In the genomic region with DNA sequence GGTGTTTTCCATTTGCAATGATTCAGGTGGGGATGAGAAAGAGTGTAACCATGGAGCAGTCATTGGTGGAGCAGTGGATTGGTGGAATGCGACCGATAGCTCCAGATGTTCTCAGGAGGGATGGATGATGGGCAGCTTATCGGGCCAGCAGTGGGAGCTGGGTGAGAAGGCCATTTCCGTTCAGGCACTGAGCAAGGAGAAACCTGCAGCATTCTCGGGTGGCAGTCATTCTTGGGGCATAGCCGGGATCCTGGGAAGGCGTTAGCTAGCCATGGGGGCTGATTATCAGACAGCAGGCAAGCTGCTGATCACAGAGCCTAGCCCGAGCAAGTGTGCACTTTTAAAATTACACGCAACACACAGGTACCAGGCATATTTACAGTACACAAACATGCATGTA, we compare ENCODE assay signal across 25 mouse cellular contexts. TPM values are rescaled to one million over a fixed set of nuclear protein-coding genes. Genes with fewer than 3 reads are reported as not detected.
DNase-seq lines count a peak whose midpoint lies in the region; ATAC-seq and TF ChIP-seq lines count a peak whose summit lies in the region.
"Had no signal": no experiment of that assay in that cellular context is flagged by ENCODE, and none has a peak within 500 bp of the region (broad histone marks: within the 10 kb centered on the region; RNA-seq: fewer than 3 reads in every experiment).

No protein-coding gene starts in this region.

- H3K4me3 ChIP-seq in cerebellum, adult 2 months (replicated peaks; ENCODE audit: insufficient read depth, low read depth, low read length), result no peak overlapping the region
- H3K4me3 ChIP-seq in hindbrain, postnatal 0 days (ENCODE audit: low read length), result no peak overlapping the region
- H3K4me3 ChIP-seq: forebrain, embryonic 10.5 days; forebrain, embryonic 13.5 days; heart, adult 2 months; hindbrain, embryonic 12.5 days had no signal

- H3K4me1 ChIP-seq in cerebellum, adult 2 months (ENCODE audit: control insufficient read depth, insufficient read depth, low read length), result no peaks in the 10 kb centered on the region
- H3K4me1 ChIP-seq in hindbrain, postnatal 0 days (ENCODE audit: insufficient read depth, low read length), result no peaks in the 10 kb centered on the region
- H3K4me1 ChIP-seq: forebrain, embryonic 10.5 days; forebrain, embryonic 13.5 days; hindbrain, embryonic 12.5 days had no signal

- TF ChIP-seq POLR2A in cerebellum, adult 2 months (IDR thresholded peaks at IDR 0.05; ENCODE audit: borderline replicate concordance, insufficient read depth, low read length), result no peak

- no peak overlapping the region for H3K27ac ChIP-seq in cerebellum, adult 2 months (ENCODE audit: insufficient read depth, low read length)
- no peak overlapping the region for H3K27ac ChIP-seq in hindbrain, postnatal 0 days
- H3K27ac ChIP-seq: forebrain, embryonic 10.5 days; forebrain, embryonic 13.5 days; heart, adult 2 months; hindbrain, embryonic 12.5 days had no signal

- ATAC-seq in hindbrain, postnatal 0 days, result no peak
- ATAC-seq: CD4-positive, CD25-positive, alpha-beta regulatory T cell, adult 4 months; forebrain, embryonic 13.5 days; forebrain, embryonic 16.5 days; hindbrain, embryonic 16.5 days; inflammation-experienced regulatory T-cells, adult 6 months; intestine, embryonic 16.5 days had no signal

- peak; percentile 44 to 52 for DNase-seq in cerebellum, adult 18-20 months
- no peak for DNase-seq in cerebellum, postnatal 4 days (ENCODE audit: low spot score in 2 of 2)
- peak; percentile 41 to 52 for DNase-seq in cerebellum, adult 2 months
- DNase-seq in cerebellum, adult 9-10 months, result peak; percentile 29
- DNase-seq in cerebellum, postnatal 14 days, result peak; percentile 29 to 35
- no peak for DNase-seq in hindbrain, postnatal 0 days (ENCODE audit: low spot score)
- DNase-seq in testis, postnatal 10 days (ENCODE audit: low spot score), result no peak
- DNase-seq in embryo, embryonic 10.5 days (ENCODE audit: low spot score), result no peak
- DNase-seq: adrenal gland, adult 2 months; adrenal gland, postnatal 14 days; gastrocnemius, postnatal 14 days; heart, adult 2 months; kidney, adult 18-20 months; kidney, adult 9 months had no signal

- no peak for TF ChIP-seq CTCF in cerebellum, adult 2 months (IDR thresholded peaks at IDR 0.05; ENCODE audit: borderline replicate concordance, insufficient read depth, low read depth, low read length)
- TF ChIP-seq CTCF in hindbrain, postnatal 0 days (IDR thresholded peaks at IDR 0.05; ENCODE audit: low read depth), result no peak

- no peak overlapping the region for H3K9ac ChIP-seq in hindbrain, postnatal 0 days (replicated peaks; ENCODE audit: low read length)
- H3K9ac ChIP-seq: forebrain, embryonic 13.5 days; hindbrain, embryonic 12.5 days had no signal

- WGBS in cerebellum, adult 2 months, result 97% methylated on average over 9 of the region's 9 CpGs
- 97% methylated on average over 9 of the region's 9 CpGs for WGBS in hindbrain, postnatal 0 days

- H3K4me2 ChIP-seq in hindbrain, postnatal 0 days (ENCODE audit: low read depth, low read length), result no peak overlapping the region
- H3K4me2 ChIP-seq: forebrain, embryonic 13.5 days; heart, embryonic 11.5 days; hindbrain, embryonic 12.5 days had no signal

- no peaks in the 10 kb centered on the region for H3K9me3 ChIP-seq in hindbrain, postnatal 0 days (ENCODE audit: low read length)
- H3K9me3 ChIP-seq: forebrain, embryonic 13.5 days; hindbrain, embryonic 12.5 days had no signal

- H3K36me3 ChIP-seq in hindbrain, postnatal 0 days (ENCODE audit: insufficient read depth, low read length), result no peaks in the 10 kb centered on the region
- H3K36me3 ChIP-seq: forebrain, embryonic 10.5 days; hindbrain, embryonic 12.5 days had no signal

- H3K27me3 ChIP-seq in cerebellum, adult 2 months (ENCODE audit: control insufficient read depth, insufficient read depth, low read length), result no peaks in the 10 kb centered on the region
- H3K27me3 ChIP-seq in hindbrain, postnatal 0 days (ENCODE audit: insufficient read depth, low read length), result no peaks in the 10 kb centered on the region
- H3K27me3 ChIP-seq: forebrain, embryonic 13.5 days; hindbrain, embryonic 12.5 days had no signal

RNA-seq across cellular contexts. Expression of gene Fam184a, which starts 46.4 kb away (rescaled TPM):
- 30.3 and 31.5 TPM in 2 replicates for polyA plus RNA-seq in cerebellum, adult 2 months (2012; rRNA removed)
- 11.6 and 23.4 TPM in 2 replicates for total RNA-seq in hindbrain, postnatal 0 days (2014; rRNA removed)
- polyA plus RNA-seq in hindbrain, postnatal 0 days (2015; fragmentation: Nextera tagmentation; extraction: Ambion mirVana), result 14.6 and 15.2 TPM in 2 replicates
- total RNA-seq: MEL had no signal
- polyA plus RNA-seq: C2C12; CD4-positive, CD25-positive, alpha-beta regulatory T cell, adult 4 months; inflammation-experienced regulatory T-cells, adult 6 months had no signal

Comparison
In these comparisons a context has a peak if more than half of its experiments do, and no peak if none do; other contexts are left out.
1. DNase-seq: peak in cerebellum, adult 18-20 months (2 of 2), cerebellum, adult 2 months (2 of 2), cerebellum, adult 9-10 months (single experiment) and cerebellum, postnatal 14 days (2 of 2); none in cerebellum, postnatal 4 days (0 of 2), hindbrain, postnatal 0 days (single experiment), testis, postnatal 10 days (single experiment) and embryo, embryonic 10.5 days (single experiment).